Mouse (Mus musculus) heart, adult 2 months (tissue): ENCODE measurements at regions not wholly inside any gene's neighbourhood (a gene's known extent, or its start where the extent isn't known, plus 50 kb on each side); places are given as distances from the start of the nearest gene placed in this dataset.

Experiments
- CTCF ChIP-seq: fragments of 200-600 bp; IDR thresholded peaks from 2 replicates; pipeline ENCODE4 v1.8.1; 2022; ENCODE audit warnings: antibody characterized with exemption, mild to moderate bottlenecking, moderate library complexity
- POLR2A ChIP-seq: fragments of 200-500 bp; IDR thresholded peaks from 2 replicates; pipeline ENCODE4 v1.6.1; 2011; ENCODE audit warnings: mild to moderate bottlenecking, low read depth, low read length, control low read depth; ENCODE audit not compliant: insufficient read depth

DNA sequence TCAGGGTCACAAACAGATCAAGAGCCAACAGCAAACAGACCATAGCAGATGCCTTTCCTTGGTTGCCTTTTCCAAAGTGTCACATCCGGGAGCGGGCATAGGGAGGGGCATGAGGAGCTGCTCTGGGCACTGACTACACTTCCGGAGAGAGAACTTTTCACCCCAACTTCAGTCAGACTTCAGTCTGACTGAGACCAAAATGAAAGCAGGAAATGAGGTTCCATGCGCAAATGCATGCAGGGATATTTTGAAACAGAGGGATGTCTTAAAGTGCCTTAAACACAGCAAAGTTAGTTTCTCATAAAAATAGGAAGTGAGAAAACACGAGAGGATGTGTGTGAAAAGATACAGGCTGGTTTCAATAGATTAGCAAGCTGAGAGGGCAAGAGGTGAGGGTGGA, 343.5 kb downstream of the Gm11361 start:
- TF ChIP-seq CTCF (no peak), POLR2A (no peak)
